Mouse (Mus musculus): ENCODE data around the gene Tmem63b. TPM values are rescaled to one million over a fixed set of nuclear protein-coding genes. Genes with fewer than 3 reads are reported as not detected.

Gene Tmem63b
- polyA plus RNA-seq, 1 experiment: 19.1 TPM

- H3K4me3 ChIP-seq (replicated peaks; ENCODE audit: control insufficient read depth, low read depth, low read length): no peak overlapping the region
- H3K27ac ChIP-seq (ENCODE audit: control insufficient read depth, insufficient read depth, low read depth, low read length, poor library complexity): no peak overlapping the region
- no peaks in the 10 kb centered on the region for H3K4me1 ChIP-seq (ENCODE audit: control insufficient read depth, insufficient read depth, low read length)
- WGBS: 85% methylated on average over 4 of the region's 4 CpGs
- TF ChIP-seq CTCF (IDR thresholded peaks at IDR 0.05; ENCODE audit: control insufficient read depth, insufficient read depth, low read length) (no peak), POLR2A (IDR thresholded peaks at IDR 0.05; ENCODE audit: borderline replicate concordance, control insufficient read depth, low read depth, low read length) (no peak)
Observed at GRCm38 (mm10) chr17:45730696-45731095, 44.0 kb upstream of the Tmem63b start.

GRCm38 (mm10) chr17:45729387-45729786 lies 42.7 kb upstream of the Tmem63b start:
- WGBS: 76% methylated on average over 10 of the region's 10 CpGs
- Histone ChIP-seq H3K27ac (ENCODE audit: control insufficient read depth, insufficient read depth, low read depth, low read length, poor library complexity) (no peak overlapping the region), H3K4me3 (replicated peaks; ENCODE audit: control insufficient read depth, low read depth, low read length) (no peak overlapping the region), H3K4me1 (ENCODE audit: control insufficient read depth, insufficient read depth, low read length) (no peaks in the 10 kb centered on the region)
- TF ChIP-seq POLR2A (IDR thresholded peaks at IDR 0.05; ENCODE audit: borderline replicate concordance, control insufficient read depth, low read depth, low read length) (no peak), CTCF (IDR thresholded peaks at IDR 0.05; ENCODE audit: control insufficient read depth, insufficient read depth, low read length) (no peak)

- 85% methylated on average over 8 of the region's 8 CpGs for WGBS
- no peak overlapping the region for H3K4me3 ChIP-seq (replicated peaks; ENCODE audit: control insufficient read depth, low read depth, low read length)
- H3K27ac ChIP-seq (ENCODE audit: control insufficient read depth, insufficient read depth, low read depth, low read length, poor library complexity): no peak overlapping the region
- no peak for TF ChIP-seq CTCF (IDR thresholded peaks at IDR 0.05; ENCODE audit: control insufficient read depth, insufficient read depth, low read length)
- no peak for TF ChIP-seq POLR2A (IDR thresholded peaks at IDR 0.05; ENCODE audit: borderline replicate concordance, control insufficient read depth, low read depth, low read length)
- no peaks in the 10 kb centered on the region for H3K4me1 ChIP-seq (ENCODE audit: control insufficient read depth, insufficient read depth, low read length)
Observed at GRCm38 (mm10) chr17:45727983-45728723, 41.4 kb upstream of the Tmem63b start.

- H3K4me1 ChIP-seq (ENCODE audit: control insufficient read depth, insufficient read depth, low read length): no peaks in the 10 kb centered on the region
- H3K27ac ChIP-seq (ENCODE audit: control insufficient read depth, insufficient read depth, low read depth, low read length, poor library complexity): no peak overlapping the region
Observed at GRCm38 (mm10) chr17:45727481-45727880, 40.8 kb upstream of the Tmem63b start.

GRCm38 (mm10) chr17:45726249-45726648 lies 39.5 kb upstream of the Tmem63b start:
- no peak overlapping the region for H3K27ac ChIP-seq (ENCODE audit: control insufficient read depth, insufficient read depth, low read depth, low read length, poor library complexity)

More at GRCm38 (mm10) chr17:45727481-45727880, 40.8 kb upstream of the Tmem63b start:
- WGBS: 77% methylated on average over 2 of the region's 2 CpGs
- TF ChIP-seq POLR2A (IDR thresholded peaks at IDR 0.05; ENCODE audit: borderline replicate concordance, control insufficient read depth, low read depth, low read length) (no peak), CTCF (IDR thresholded peaks at IDR 0.05; ENCODE audit: control insufficient read depth, insufficient read depth, low read length) (no peak)
- H3K4me3 ChIP-seq (replicated peaks; ENCODE audit: control insufficient read depth, low read depth, low read length): no peak overlapping the region

GRCm38 (mm10) chr17:45724574-45724921 lies 37.8 kb upstream of the Tmem63b start:
- Histone ChIP-seq H3K4me1 (ENCODE audit: control insufficient read depth, insufficient read depth, low read length) (no peaks in the 10 kb centered on the region), H3K4me3 (replicated peaks; ENCODE audit: control insufficient read depth, low read depth, low read length) (no peak overlapping the region), H3K27ac (ENCODE audit: control insufficient read depth, insufficient read depth, low read depth, low read length, poor library complexity) (no peak overlapping the region)
- 94% methylated on average over 10 of the region's 10 CpGs for WGBS
- TF ChIP-seq POLR2A (IDR thresholded peaks at IDR 0.05; ENCODE audit: borderline replicate concordance, control insufficient read depth, low read depth, low read length) (no peak), CTCF (IDR thresholded peaks at IDR 0.05; ENCODE audit: control insufficient read depth, insufficient read depth, low read length) (no peak)

More at GRCm38 (mm10) chr17:45726249-45726648, 39.5 kb upstream of the Tmem63b start:
- Histone ChIP-seq H3K4me3 (replicated peaks; ENCODE audit: control insufficient read depth, low read depth, low read length) (no peak overlapping the region), H3K4me1 (ENCODE audit: control insufficient read depth, insufficient read depth, low read length) (no peaks in the 10 kb centered on the region)
- TF ChIP-seq POLR2A (IDR thresholded peaks at IDR 0.05; ENCODE audit: borderline replicate concordance, control insufficient read depth, low read depth, low read length): no peak
- TF ChIP-seq CTCF (IDR thresholded peaks at IDR 0.05; ENCODE audit: control insufficient read depth, insufficient read depth, low read length): no peak
- WGBS: 41% methylated on average over 7 of the region's 7 CpGs

GRCm38 (mm10) chr17:45723732-45724573 lies 37.2 kb upstream of the Tmem63b start:
- H3K27ac ChIP-seq (ENCODE audit: control insufficient read depth, insufficient read depth, low read depth, low read length, poor library complexity): no peak overlapping the region
- no peaks in the 10 kb centered on the region for H3K4me1 ChIP-seq (ENCODE audit: control insufficient read depth, insufficient read depth, low read length)
- peak; percentile 87 for TF ChIP-seq CTCF (IDR thresholded peaks at IDR 0.05; ENCODE audit: control insufficient read depth, insufficient read depth, low read length)
- TF ChIP-seq POLR2A (IDR thresholded peaks at IDR 0.05; ENCODE audit: borderline replicate concordance, control insufficient read depth, low read depth, low read length): no peak
- WGBS: 5% methylated on average over 25 of the region's 25 CpGs
- no peak overlapping the region for H3K4me3 ChIP-seq (replicated peaks; ENCODE audit: control insufficient read depth, low read depth, low read length)

GRCm38 (mm10) chr17:45718323-45718722 lies 31.6 kb upstream of the Tmem63b start:
- TF ChIP-seq CTCF (IDR thresholded peaks at IDR 0.05; ENCODE audit: control insufficient read depth, insufficient read depth, low read length) (peak; percentile 83), POLR2A (IDR thresholded peaks at IDR 0.05; ENCODE audit: borderline replicate concordance, control insufficient read depth, low read depth, low read length) (no peak)
- Histone ChIP-seq H3K4me1 (ENCODE audit: control insufficient read depth, insufficient read depth, low read length) (no peaks in the 10 kb centered on the region), H3K4me3 (replicated peaks; ENCODE audit: control insufficient read depth, low read depth, low read length) (no peak overlapping the region), H3K27ac (ENCODE audit: control insufficient read depth, insufficient read depth, low read depth, low read length, poor library complexity) (no peak overlapping the region)
- 4% methylated on average over 10 of the region's 10 CpGs for WGBS
